Mouse (Mus musculus): ENCODE measurements around the gene 4930519G04Rik. TPM values are rescaled to one million over a fixed set of nuclear protein-coding genes. Genes with fewer than 3 reads are reported as not detected.

The 4930519G04Rik gene
- total RNA-seq, 2 experiments from 2014 or later = not detected

Small RNAs within 50 kb of the gene (microRNA-seq; reads per million reads assigned to microRNA genes)
- 12.5 reads per million, percentile 28 among the genes with 10 or more reads in this experiment for gene Mir6240

Other genes starting within 250 kb of the 4930519G04Rik start
- gene Trpv4, start 195.2 kb upstream of the 4930519G04Rik start, total RNA-seq (2021) = 1 to 10 TPM; 5.1 to 5.3 TPM
- 10 to 100 TPM; 17.1 to 18.0 TPM for gene Gltp, start 162.7 kb upstream of the 4930519G04Rik start, total RNA-seq (2021)
- gene Tchp, start 145.9 kb upstream of the 4930519G04Rik start, total RNA-seq (2021) = 1 to 10 TPM; 3.5 to 3.6 TPM
- gene Ankrd13a, start 79.0 kb upstream of the 4930519G04Rik start, total RNA-seq (2021) = 10 to 100 TPM; 31.3 to 35.2 TPM
- 10 to 100 TPM; 29.1 to 37.9 TPM for gene Git2, start 78.1 kb upstream of the 4930519G04Rik start, total RNA-seq (2021)
- gene 1500011B03Rik, start 30.2 kb upstream of the 4930519G04Rik start, total RNA-seq (2021) = 1 to 10 TPM; 5.1 to 5.7 TPM
- gene Gm9936, start 5.0 kb downstream of the 4930519G04Rik start, total RNA-seq (2021) = not detected
- gene Oasl2, start 43.3 kb downstream of the 4930519G04Rik start, total RNA-seq (2021) = 1 to 10 TPM; 4.0 to 8.1 TPM
- under 1 TPM; 0.78 TPM for gene Oasl1, start 69.6 kb downstream of the 4930519G04Rik start, total RNA-seq (2021)
- 10 to 100 TPM; 25.1 to 29.4 TPM for gene 2210016L21Rik, start 88.5 kb downstream of the 4930519G04Rik start, total RNA-seq (2021)
- not detected for gene Hnf1a, start 117.4 kb downstream of the 4930519G04Rik start, total RNA-seq (2021)
- 10 to 100 TPM; 34.8 to 35.5 TPM for gene Sppl3, start 157.5 kb downstream of the 4930519G04Rik start, total RNA-seq (2021)
- not detected for gene Gm10401, start 244.6 kb downstream of the 4930519G04Rik start, total RNA-seq (2021)

All from heart, postnatal 25 days (tissue).